Mouse (Mus musculus): ENCODE results near the gene Gusb. TPM values are rescaled to one million over a fixed set of nuclear protein-coding genes. Genes with fewer than 3 reads are reported as not detected.
"Not testable (repeated sequence)": the region's sequence is repeated elsewhere in the genome, so short reads cannot be mapped to it uniquely, and the experiment has no call there.

Gusb gene
- 50.5 and 61.8 TPM in 2 replicates for total RNA-seq (2017)

DNA sequence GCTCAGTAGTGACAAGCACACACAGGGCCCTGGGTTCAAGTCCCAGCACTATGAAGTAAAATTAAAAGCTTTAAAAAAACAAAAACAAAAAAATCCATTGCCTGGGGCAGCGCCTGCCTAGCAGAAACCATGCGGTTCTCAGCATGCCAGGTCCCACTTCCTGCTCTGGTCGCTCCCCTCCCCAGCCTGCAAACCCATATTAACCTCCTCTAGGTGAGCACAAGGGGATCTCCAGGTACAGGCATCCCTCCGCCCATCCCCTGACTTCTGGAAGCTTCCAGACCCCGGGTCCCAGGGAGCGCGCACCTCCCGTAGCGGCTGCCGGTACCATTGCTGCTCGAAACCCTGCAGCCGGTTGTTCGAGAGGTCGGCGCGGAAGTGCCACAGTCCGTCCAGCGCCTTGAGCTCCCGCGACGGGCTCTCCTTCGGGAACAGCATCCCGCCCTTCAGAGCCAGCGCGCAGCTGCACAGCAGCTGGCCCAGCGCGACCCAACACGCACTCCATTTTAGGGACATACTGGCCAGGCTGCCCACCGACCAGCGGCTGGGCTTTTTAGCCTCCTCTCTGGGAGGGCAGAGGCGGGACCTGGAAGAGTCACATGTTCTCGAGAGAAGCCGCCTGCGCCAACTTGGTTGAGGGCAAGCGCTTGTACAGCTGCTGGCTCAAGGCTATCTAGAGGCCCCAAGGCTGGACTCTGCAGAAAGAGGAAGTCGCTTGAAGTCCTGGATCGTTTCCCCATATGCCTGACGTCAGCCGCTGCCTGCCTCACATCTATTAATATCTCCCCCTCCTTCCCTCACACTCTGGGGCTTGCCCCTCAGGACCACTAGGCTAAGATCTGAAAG, at the start of gene Gusb:
Gusb (minus strand) TSS at position 749 of the 846 bp plus-strand sequence.
- peak; percentile 82 for ATAC-seq (replicated peaks; ENCODE audit: low read depth, poor library complexity, severe bottlenecking)

DNA sequence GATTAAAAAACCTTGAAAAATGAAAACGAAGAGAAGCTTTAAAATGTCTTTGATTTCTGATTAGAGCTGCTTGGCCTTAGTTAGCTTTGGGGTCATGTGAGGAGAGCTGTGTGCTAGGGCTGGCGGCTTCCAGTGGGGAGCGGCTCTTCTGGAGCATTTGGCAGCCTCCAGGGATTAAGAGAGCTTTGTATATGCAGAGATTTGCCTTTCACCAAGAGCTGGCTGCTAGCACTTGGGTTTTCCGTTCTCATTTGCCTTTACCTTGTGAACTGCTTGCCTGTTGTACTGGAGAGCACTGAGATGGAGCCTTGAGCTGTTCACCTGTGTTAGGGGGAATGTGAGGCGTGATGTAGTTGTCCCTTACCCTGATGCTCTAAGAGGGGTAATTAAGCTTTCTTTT, 49.7 kb upstream of the Gusb start:
- ATAC-seq (replicated peaks; ENCODE audit: low read depth, poor library complexity, severe bottlenecking) = no peak

- no peak for ATAC-seq (replicated peaks; ENCODE audit: low read depth, poor library complexity, severe bottlenecking)
Observed at GRCm38 (mm10) chr5:130051073-130051860, 48.4 kb upstream of the Gusb start.

- no peak for ATAC-seq (replicated peaks; ENCODE audit: low read depth, poor library complexity, severe bottlenecking)
Observed at GRCm38 (mm10) chr5:130050416-130050815, 47.6 kb upstream of the Gusb start.

- no peak for ATAC-seq (replicated peaks; ENCODE audit: low read depth, poor library complexity, severe bottlenecking)
Observed at GRCm38 (mm10) chr5:130048786-130049520, 46.1 kb upstream of the Gusb start.

DNA sequence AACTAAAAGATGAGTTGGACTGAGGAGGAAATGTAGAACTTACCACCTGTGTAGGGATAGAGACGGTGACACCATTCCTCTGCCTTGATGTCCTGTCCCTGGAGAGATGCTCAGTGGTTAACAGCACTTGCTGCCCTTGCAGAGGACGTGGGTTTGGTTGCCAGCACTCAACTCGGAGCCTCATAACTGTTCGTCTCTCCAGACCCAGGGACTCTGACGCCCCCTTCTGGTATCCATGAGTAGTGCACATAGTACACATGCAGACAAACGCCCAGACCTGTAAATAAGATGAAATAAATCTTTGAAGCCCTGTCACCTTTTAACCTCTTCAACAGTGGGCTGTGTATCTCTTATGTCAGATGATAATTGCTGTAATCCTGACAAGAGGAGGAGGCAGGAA, 44.2 kb upstream of the Gusb start:
- ATAC-seq (replicated peaks; ENCODE audit: low read depth, poor library complexity, severe bottlenecking) = no peak

GRCm38 (mm10) chr5:130046589-130046988, 43.7 kb upstream of the Gusb start:
- no peak for ATAC-seq (replicated peaks; ENCODE audit: low read depth, poor library complexity, severe bottlenecking)

GRCm38 (mm10) chr5:130046100-130046499, 43.3 kb upstream of the Gusb start:
- no peak for ATAC-seq (replicated peaks; ENCODE audit: low read depth, poor library complexity, severe bottlenecking)

- ATAC-seq (replicated peaks; ENCODE audit: low read depth, poor library complexity, severe bottlenecking) = peak; percentile 78
Observed at GRCm38 (mm10) chr5:130044201-130044695, 41.4 kb upstream of the Gusb start.

GRCm38 (mm10) chr5:130043741-130044140, 40.9 kb upstream of the Gusb start:
- ATAC-seq (replicated peaks; ENCODE audit: low read depth, poor library complexity, severe bottlenecking) = no peak

DNA sequence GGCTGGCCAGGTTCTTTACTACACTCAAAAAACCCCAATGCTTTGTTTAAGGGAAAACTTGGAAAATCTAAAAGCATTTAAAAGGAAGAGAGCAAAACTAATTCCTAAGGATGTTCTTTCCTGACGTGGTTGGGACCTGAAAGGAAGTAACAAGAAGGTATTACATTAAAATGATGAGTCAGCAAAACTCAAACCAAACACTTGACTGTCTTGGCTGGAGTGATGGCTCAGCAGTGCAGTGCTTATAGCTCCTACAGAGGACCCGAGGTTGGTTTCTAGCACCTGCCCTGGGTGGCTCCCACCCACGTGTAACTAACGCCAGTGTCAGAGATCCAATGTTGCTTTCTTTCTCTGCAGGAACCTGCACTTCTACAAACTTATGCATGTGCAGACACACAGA, 38.4 kb upstream of the Gusb start:
- no peak for ATAC-seq (replicated peaks; ENCODE audit: low read depth, poor library complexity, severe bottlenecking)

- ATAC-seq (replicated peaks; ENCODE audit: low read depth, poor library complexity, severe bottlenecking) = no peak
Observed at GRCm38 (mm10) chr5:130040797-130041196, 37.9 kb upstream of the Gusb start.

DNA sequence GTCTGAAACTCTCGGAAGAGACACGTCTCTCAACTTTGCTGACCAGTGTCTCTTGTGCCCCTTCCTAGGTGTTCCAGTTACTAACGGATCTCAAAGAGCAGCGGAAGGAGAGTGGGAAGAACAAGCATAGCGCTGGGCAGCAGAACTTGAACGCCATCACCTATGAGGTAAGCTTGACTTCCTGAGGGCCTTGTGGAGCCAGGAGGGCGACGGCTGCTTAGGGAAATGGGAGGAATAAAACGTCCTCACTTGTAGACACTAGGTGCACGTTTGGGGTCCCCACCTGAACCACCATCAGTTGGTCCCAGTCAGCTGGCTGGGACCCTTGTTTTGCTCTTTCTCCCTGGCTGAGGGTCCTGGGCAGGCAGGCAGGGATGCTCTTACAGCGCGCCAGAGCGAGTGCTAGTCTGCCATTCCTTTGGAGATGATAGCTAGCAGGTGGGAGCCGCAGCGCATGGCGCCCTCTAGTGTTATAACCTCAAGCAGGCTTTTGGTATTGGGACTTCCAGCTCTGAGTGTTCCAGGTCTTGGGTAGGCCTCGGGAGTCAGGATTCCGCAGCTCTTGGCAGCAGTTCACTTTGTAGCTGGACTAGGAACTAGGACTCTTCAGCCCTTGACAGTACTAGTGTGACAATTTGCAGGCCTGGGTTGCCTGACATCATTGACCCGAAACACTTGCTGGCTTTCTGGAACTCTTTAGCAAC, 35.1 kb upstream of the Gusb start:
- ATAC-seq (replicated peaks; ENCODE audit: low read depth, poor library complexity, severe bottlenecking) = peak; percentile 82

DNA sequence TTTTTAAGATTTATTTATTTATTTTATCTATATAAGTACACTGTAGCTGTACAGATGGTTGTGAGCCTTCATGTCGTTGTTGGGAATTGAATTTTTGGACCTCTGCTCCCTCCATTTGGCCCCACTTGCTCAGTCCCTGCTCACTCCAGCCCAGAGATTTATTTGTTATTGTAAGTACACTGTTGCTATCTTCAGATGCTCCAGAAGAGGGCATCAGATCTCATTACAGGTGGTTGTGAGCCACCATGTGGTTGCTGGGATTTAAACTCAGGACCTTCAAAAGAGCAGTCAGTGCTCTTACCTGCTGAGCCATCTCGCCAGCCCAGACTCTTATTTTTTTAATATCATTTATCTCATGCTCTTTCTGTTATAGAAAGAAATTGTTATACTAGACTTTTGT, 33.5 kb upstream of the Gusb start:
- ATAC-seq (replicated peaks; ENCODE audit: low read depth, poor library complexity, severe bottlenecking) = not testable (repeated sequence)

DNA sequence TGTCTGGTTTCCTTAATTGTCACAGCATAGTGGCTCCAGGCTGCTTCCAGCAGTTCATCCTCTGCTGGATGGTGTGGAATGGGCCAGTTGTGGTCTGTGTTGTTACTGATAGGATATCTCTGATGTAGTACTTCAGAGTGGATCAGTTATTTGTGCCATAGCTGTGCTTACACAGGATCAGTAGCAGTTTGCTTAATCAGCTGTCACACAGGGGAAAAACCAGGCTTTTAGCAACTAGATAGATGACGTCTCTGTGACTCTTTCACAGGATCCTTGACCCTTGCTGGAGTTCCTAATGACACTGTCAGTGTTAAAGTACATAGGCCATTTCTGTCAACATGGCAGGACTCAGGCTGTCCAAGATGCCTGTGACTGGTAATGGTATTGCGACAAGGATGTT, 31.0 kb upstream of the Gusb start:
- ATAC-seq (replicated peaks; ENCODE audit: low read depth, poor library complexity, severe bottlenecking) = no peak

- no peak for ATAC-seq (replicated peaks; ENCODE audit: low read depth, poor library complexity, severe bottlenecking)
Observed at GRCm38 (mm10) chr5:130031410-130032390, 28.9 kb upstream of the Gusb start.

- ATAC-seq (replicated peaks; ENCODE audit: low read depth, poor library complexity, severe bottlenecking) = peak; percentile 82
Observed at GRCm38 (mm10) chr5:130029142-130029897, 26.5 kb upstream of the Gusb start, which contains the start of the genes Asl and Crcp. Asl (minus strand) TSS chr5:130029247. Crcp (plus strand) TSS chr5:130029290.

- no peak for ATAC-seq (replicated peaks; ENCODE audit: low read depth, poor library complexity, severe bottlenecking)
Observed at GRCm38 (mm10) chr5:130027696-130028095, 24.8 kb upstream of the Gusb start.

Data from common myeloid progenitor, adult 5-6 weeks (primary cell).